Comparison of ENCODE assay signal across 8 mouse cellular contexts in genomic region chr12:71048117-71048516, GRCm38 (mm10). TPM values are rescaled to one million over a fixed set of nuclear protein-coding genes. Genes with fewer than 3 reads are reported as not detected.
DNase-seq lines count a peak whose midpoint lies in the region; ATAC-seq lines count a peak whose summit lies in the region.

No protein-coding gene starts in this region.

- intact Hi-C loops in heart, postnatal 10 days (cut with DNase I) = no loop called here

- peak; percentile 95 for ATAC-seq in forebrain, embryonic 14.5 days
- peak; percentile 47; the same call in 1 of the 2 replicates for ATAC-seq in liver, embryonic 13.5 days (ENCODE audit: low read depth)
- peak; percentile 87; the same call in 1 of the 2 replicates for ATAC-seq in stomach, embryonic 14.5 days (ENCODE audit: insufficient number of reproducible peaks, insufficient read depth, low FRiP score, low read depth)

- peaks cover 17% of the 10 kb centered on the region for H3K36me3 ChIP-seq in forebrain, embryonic 14.5 days (ENCODE audit: control insufficient read depth, insufficient read depth, low read length)
- H3K36me3 ChIP-seq in liver, embryonic 13.5 days = peaks cover 28% of the 10 kb centered on the region
- peaks cover 17% of the 10 kb centered on the region for H3K36me3 ChIP-seq in stomach, embryonic 14.5 days (ENCODE audit: control insufficient read depth, insufficient read depth, low read length)

- H3K4me3 ChIP-seq in forebrain, embryonic 14.5 days (ENCODE audit: low read depth, low read length) = peak overlapping the region; percentile 35
- H3K4me3 ChIP-seq in liver, embryonic 13.5 days (replicated peaks) = no peak overlapping the region
- peak overlapping the region; percentile 13; the same call in 1 of the 2 replicates for H3K4me3 ChIP-seq in stomach, embryonic 14.5 days (ENCODE audit: low read depth, low read length)

- H3K9me3 ChIP-seq in forebrain, embryonic 14.5 days (replicated peaks; ENCODE audit: control insufficient read depth, low read length) = no peaks in the 10 kb centered on the region
- H3K9me3 ChIP-seq in liver, embryonic 13.5 days (replicated peaks) = no peaks in the 10 kb centered on the region
- no peaks in the 10 kb centered on the region for H3K9me3 ChIP-seq in stomach, embryonic 14.5 days (ENCODE audit: control insufficient read depth, low read depth, low read length)

- peak overlapping the region; percentile 67 for H3K4me2 ChIP-seq in forebrain, embryonic 14.5 days (ENCODE audit: low read length)
- no peak overlapping the region for H3K4me2 ChIP-seq in liver, embryonic 13.5 days
- H3K4me2 ChIP-seq in stomach, embryonic 14.5 days (replicated peaks; ENCODE audit: low read depth, low read length) = peak overlapping the region; percentile 38

- peak overlapping the region; percentile 98 for H3K27ac ChIP-seq in forebrain, embryonic 14.5 days (ENCODE audit: low read depth, low read length)
- H3K27ac ChIP-seq in liver, embryonic 13.5 days = no peak overlapping the region
- peak overlapping the region; percentile 73 for H3K27ac ChIP-seq in stomach, embryonic 14.5 days (ENCODE audit: low read length)

- DNase-seq in CD4-positive helper T cell, adult 2 months (ENCODE audit: low read depth, low spot score) = peak; percentile 96
- DNase-seq in c-Kit-positive CD71-negative TER-119-negative erythroid progenitor cells, embryonic 14.5 days (ENCODE audit: low read depth) = peak; percentile 76
- DNase-seq in forebrain, embryonic 14.5 days (ENCODE audit: low spot score) = peak; percentile 100
- peak; percentile 94 to 97 for DNase-seq in heart, postnatal 10 days
- peak; percentile 96 to 98 for DNase-seq in kidney, postnatal 36 days
- DNase-seq in liver, embryonic 13.5 days = peak; percentile 11
- DNase-seq in natural killer cell, adult 2 months (ENCODE audit: low spot score in 2 of 2) = peak; percentile 89 to 90

- H3K9ac ChIP-seq in forebrain, embryonic 14.5 days (ENCODE audit: low read length) = peak overlapping the region; percentile 64
- H3K9ac ChIP-seq in liver, embryonic 13.5 days = no peak overlapping the region
- H3K9ac ChIP-seq in stomach, embryonic 14.5 days (replicated peaks; ENCODE audit: low read depth, low read length) = no peak overlapping the region; the same call in 1 of the 2 replicates

- 2% methylated on average over 7 of the region's 7 CpGs for WGBS in forebrain, embryonic 14.5 days
- 65% methylated on average over 7 of the region's 7 CpGs for WGBS in liver, embryonic 13.5 days (ENCODE audit: insufficient replicate concordance)
- WGBS in stomach, embryonic 14.5 days = 9% methylated on average over 7 of the region's 7 CpGs

- peaks cover 26% of the 10 kb centered on the region for H3K4me1 ChIP-seq in forebrain, embryonic 14.5 days (ENCODE audit: control insufficient read depth, insufficient read depth, low read length)
- H3K4me1 ChIP-seq in liver, embryonic 13.5 days (replicated peaks) = peaks cover 17% of the 10 kb centered on the region
- H3K4me1 ChIP-seq in stomach, embryonic 14.5 days (ENCODE audit: control insufficient read depth, insufficient read depth, low read length) = no peaks in the 10 kb centered on the region

- no peaks in the 10 kb centered on the region for H3K27me3 ChIP-seq in forebrain, embryonic 14.5 days (replicated peaks; ENCODE audit: control insufficient read depth, insufficient read depth, low read length)
- H3K27me3 ChIP-seq in liver, embryonic 13.5 days = no peaks in the 10 kb centered on the region
- no peaks in the 10 kb centered on the region for H3K27me3 ChIP-seq in stomach, embryonic 14.5 days (ENCODE audit: control insufficient read depth, insufficient read depth, low read length)

RNA-seq across cellular contexts. Expression of gene Arid4a, which starts 32.3 kb away (rescaled TPM):
- 34.1 and 48.5 TPM in 2 replicates for polyA plus RNA-seq in forebrain, embryonic 14.5 days (2014; fragmentation: Nextera tagmentation; extraction: Ambion mirVana)
- 10 to 100 TPM; 14.0 to 15.5 TPM for total RNA-seq in heart, postnatal 10 days (2021)
- polyA plus RNA-seq in liver, embryonic 13.5 days (2015; fragmentation: Nextera tagmentation; extraction: Ambion mirVana) = 24.1 and 27.4 TPM in 2 replicates
- polyA plus RNA-seq in stomach, embryonic 14.5 days (2014; fragmentation: Nextera tagmentation; extraction: Ambion mirVana) = 40.7 and 43.4 TPM in 2 replicates

Comparison
In these comparisons a context has a peak if more than half of its experiments do, and no peak if none do; other contexts are left out.
1. DNase-seq: peak in every context shown above with its lines; median percentile 100 in forebrain, embryonic 14.5 days; 97 in kidney, postnatal 36 days; 96 in CD4-positive helper T cell, adult 2 months; 96 in heart, postnatal 10 days; 90 in natural killer cell, adult 2 months; 76 in c-Kit-positive CD71-negative TER-119-negative erythroid progenitor cells, embryonic 14.5 days; 11 in liver, embryonic 13.5 days.